Mouse (Mus musculus) MEL (cell line): Measurements from ENCODE around the gene Per1. TPM values are rescaled to one million over a fixed set of nuclear protein-coding genes. Genes with fewer than 3 reads are reported as not detected.

Experiments used
- DNase-seq: peaks from one replicate; pipeline ENCODE4 v3.0.0; 2011; ENCODE audit warnings: low read depth, low spot score
- H3K27ac ChIP-seq: 2 replicates; pipeline ENCODE4 v1.5.1; 2012; ENCODE audit warnings: low read depth, mild to moderate bottlenecking, control low read depth, low read length, moderate library complexity; ENCODE audit not compliant: control insufficient read depth
- H3K27me3 ChIP-seq, 2 experiments: fragments of 150-350 bp in 1 of 2; sonication (generic) in 1 of 2; 2 replicates each; pipeline ENCODE4 v1.6.1; 2012; ENCODE audit warnings: low read length in 2 of 2, mild to moderate bottlenecking in 2 of 2, improper control_type of control experiment in 1 of 2, moderate library complexity in 1 of 2; ENCODE audit not compliant: insufficient read depth in 2 of 2, control insufficient read depth in 1 of 2
- H3K36me3 ChIP-seq, 2 experiments: 2 replicates each; pipeline ENCODE4 v1.6.1; 2012 to 2014; ENCODE audit warnings: low read length in 2 of 2, improper control_type of control experiment in 1 of 2, inconsistent platforms in 1 of 2, mild to moderate bottlenecking in 1 of 2; ENCODE audit not compliant: insufficient read depth in 2 of 2, control insufficient read depth in 1 of 2
- H3K4me1 ChIP-seq, 2 experiments: fragments of 150-350 bp in 1 of 2; sonication (generic) in 1 of 2; 2 replicates each; pipeline ENCODE4 v1.6.1; 2012; ENCODE audit warnings: low read length in 2 of 2, improper control_type of control experiment in 1 of 2, mild to moderate bottlenecking in 1 of 2; ENCODE audit not compliant: insufficient read depth in 2 of 2, control insufficient read depth in 1 of 2
- H3K4me3 ChIP-seq, 2 experiments: fragments of 150-350 bp in 1 of 2; sonication (generic) in 1 of 2; 2 replicates each; pipeline ENCODE4 v1.5.1; 2012; ENCODE audit warnings: low read depth in 2 of 2, low read length in 2 of 2, mild to moderate bottlenecking in 2 of 2, moderate library complexity in 2 of 2, control low read depth in 1 of 2, improper control_type of control experiment in 1 of 2; ENCODE audit not compliant: control insufficient read depth in 1 of 2, insufficient read depth in 1 of 2
- H3K79me2 ChIP-seq: 2 replicates; pipeline ENCODE4 v1.6.1; 2012; ENCODE audit warnings: mild to moderate bottlenecking, low read length, moderate library complexity; ENCODE audit not compliant: control insufficient read depth, poor library complexity, insufficient read depth
- H3K9ac ChIP-seq: 2 replicates; pipeline ENCODE4 v1.6.1; 2012; ENCODE audit warnings: low read depth, mild to moderate bottlenecking, control low read depth, low read length, moderate library complexity; ENCODE audit not compliant: control insufficient read depth, poor library complexity, severe bottlenecking
- H3K9me3 ChIP-seq: fragments of 150-350 bp; sonication (generic); replicated peaks from 2 replicates; pipeline ENCODE4 v1.6.1; 2012; ENCODE audit warnings: mild to moderate bottlenecking, low read length, improper control_type of control experiment, moderate library complexity; ENCODE audit not compliant: insufficient read depth
- BHLHE40 ChIP-seq: IDR thresholded peaks from 2 replicates; pipeline ENCODE4 v1.6.1; 2012; ENCODE audit warnings: low read depth, mild to moderate bottlenecking, inconsistent platforms, low read length, improper control_type of control experiment, borderline replicate concordance
- CHD2 ChIP-seq: IDR thresholded peaks from 2 replicates; pipeline ENCODE4 v1.6.1; 2011; ENCODE audit warnings: low read length, improper control_type of control experiment
- ETS1 ChIP-seq: IDR thresholded peaks from 2 replicates; pipeline ENCODE4 v1.6.1; 2012; ENCODE audit warnings: low read depth, mild to moderate bottlenecking, inconsistent platforms, low read length, improper control_type of control experiment, moderate library complexity
- GATA1 ChIP-seq: IDR thresholded peaks from 2 replicates; pipeline ENCODE4 v1.6.1; 2011; ENCODE audit warnings: low read depth, low read length, improper control_type of control experiment
- JUND ChIP-seq: IDR thresholded peaks from 2 replicates; pipeline ENCODE4 v1.6.1; 2011; ENCODE audit warnings: low read depth, mild to moderate bottlenecking, improper control_type of control experiment, low read length
- KAT2A ChIP-seq: conservative IDR thresholded peaks from 2 replicates; pipeline ENCODE4 v1.6.1; 2012; ENCODE audit warnings: low read depth, low read length, improper control_type of control experiment, inconsistent platforms
- MAZ ChIP-seq: IDR thresholded peaks from 2 replicates; pipeline ENCODE4 v1.6.1; 2012; ENCODE audit warnings: low read depth, mild to moderate bottlenecking, inconsistent platforms, low read length, improper control_type of control experiment
- MEF2A ChIP-seq: IDR thresholded peaks from 2 replicates; pipeline ENCODE4 v1.6.1; 2014; ENCODE audit warnings: low read depth, mild to moderate bottlenecking, inconsistent platforms, low read length, improper control_type of control experiment; ENCODE audit not compliant: poor library complexity, insufficient replicate concordance, severe bottlenecking; ENCODE audit errors: extremely low read depth
- MXI1 ChIP-seq: IDR thresholded peaks from 2 replicates; pipeline ENCODE4 v1.6.1; 2011; ENCODE audit warnings: mild to moderate bottlenecking, low read depth, low read length, improper control_type of control experiment
- NELFE ChIP-seq: IDR thresholded peaks from 2 replicates; pipeline ENCODE4 v1.6.1; 2011; ENCODE audit warnings: low read depth, low read length, improper control_type of control experiment
- NRF1 ChIP-seq: IDR thresholded peaks from 2 replicates; pipeline ENCODE4 v1.6.1; 2014; ENCODE audit warnings: low read depth, mild to moderate bottlenecking, inconsistent platforms, low read length, improper control_type of control experiment, moderate library complexity; ENCODE audit not compliant: poor library complexity, insufficient read depth, severe bottlenecking
- POLR2AphosphoS5 ChIP-seq: IDR thresholded peaks from 2 replicates; pipeline ENCODE4 v1.6.1; 2012; ENCODE audit warnings: low read depth, borderline replicate concordance, mild to moderate bottlenecking, inconsistent platforms, low read length, moderate library complexity, mixed read lengths
- SMC3 ChIP-seq: IDR thresholded peaks from 2 replicates; pipeline ENCODE4 v1.6.1; 2011; ENCODE audit warnings: low read depth, low read length, improper control_type of control experiment
- TAL1 ChIP-seq: IDR thresholded peaks from 2 replicates; pipeline ENCODE4 v1.6.1; 2012; ENCODE audit warnings: mild to moderate bottlenecking, inconsistent platforms, low read length, moderate library complexity, mixed read lengths
- TBP ChIP-seq: IDR thresholded peaks from 2 replicates; pipeline ENCODE4 v1.8.0; 2011; ENCODE audit warnings: low read depth, low read length, improper control_type of control experiment
- TCF12 ChIP-seq: IDR thresholded peaks from 2 replicates; pipeline ENCODE4 v1.6.1; 2014; ENCODE audit warnings: low read depth, mild to moderate bottlenecking, inconsistent platforms, low read length, improper control_type of control experiment, moderate library complexity
- UBTF ChIP-seq: IDR thresholded peaks from 2 replicates; pipeline ENCODE4 v1.6.1; 2012; ENCODE audit warnings: low read depth, mild to moderate bottlenecking, inconsistent platforms, low read length, improper control_type of control experiment, moderate library complexity, borderline replicate concordance; ENCODE audit not compliant: insufficient read depth
- USF2 ChIP-seq, 2 experiments: IDR thresholded peaks; 2 replicates each; pipeline ENCODE4 v1.6.1; 2011 to 2012; ENCODE audit warnings: improper control_type of control experiment in 2 of 2, low read length in 2 of 2, borderline replicate concordance in 1 of 2, inconsistent platforms in 1 of 2, low read depth in 1 of 2, mild to moderate bottlenecking in 1 of 2; ENCODE audit not compliant: insufficient read depth in 1 of 2
- ZKSCAN1 ChIP-seq: IDR thresholded peaks from 2 replicates; pipeline ENCODE4 v1.6.1; 2012; ENCODE audit warnings: low read depth, mild to moderate bottlenecking, inconsistent platforms, low read length, improper control_type of control experiment, moderate library complexity
- ZMIZ1 ChIP-seq: IDR thresholded peaks from 2 replicates; pipeline ENCODE4 v1.6.1; 2012; ENCODE audit warnings: low read depth, mild to moderate bottlenecking, inconsistent platforms, low read length, improper control_type of control experiment, moderate library complexity
- polyA plus RNA-seq, 2 experiments: library from polyadenylated mRNA; stranded (reverse) in 1 of 2; unstranded in 1 of 2; fragments of >175 nt in 1 of 2; fragments of >200 nt in 1 of 2; gene quantifications; 2 replicates each; pipeline versions ENCODE4 v1.2.1 to v1.2.4; 2012; ENCODE audit warnings: low replicate concordance in 2 of 2, low read depth in 1 of 2; ENCODE audit not compliant: insufficient read length in 2 of 2, insufficient read depth in 1 of 2, missing spikeins in 1 of 2
- total RNA-seq: library from RNA; depleted of rRNA; stranded (reverse); fragments of 300-350 nt; gene quantifications from 2 replicates; pipeline ENCODE4 v1.2.3, GENCODE M21; 2012

Per1 gene
- total and polyA plus RNA-seq, 3 experiments: 4.5 to 34.9 TPM; not detected in 1

- Histone ChIP-seq H3K27me3 (no peaks in the 10 kb centered on the region; a peak in 3 of 4 replicates), H3K36me3 (peaks cover 0 to 3% of the 10 kb centered on the region in 2 experiments; a peak in 1 of 4 replicates), H3K4me1 (peaks cover 0 to 12% of the 10 kb centered on the region in 2 experiments; a peak in 3 of 4 replicates), H3K9me3 (no peaks in the 10 kb centered on the region), H3K9ac (no peak overlapping the region), H3K27ac (no peak overlapping the region), H3K4me3 (no peak overlapping the region), H3K79me2 (no peaks in the 10 kb centered on the region)
- no peak for DNase-seq
- TF ChIP-seq CHD2: no peak
- TF ChIP-seq ZKSCAN1: no peak
- TF ChIP-seq ZMIZ1: no peak
- no peak for TF ChIP-seq ETS1
- no peak for TF ChIP-seq NRF1
- TF ChIP-seq POLR2AphosphoS5: no peak
- no peak for TF ChIP-seq GATA1
- TF ChIP-seq MAZ: no peak
- TF ChIP-seq USF2 (IDR thresholded peaks at IDR 0.05; ENCODE audit: borderline replicate concordance in 1 of 2, insufficient read depth in 1 of 2, low read depth in 1 of 2, low read length in 2 of 2): no peak
- TF ChIP-seq TBP: no peak
- no peak for TF ChIP-seq NELFE
- no peak for TF ChIP-seq MEF2A
- TF ChIP-seq MXI1: no peak
- TF ChIP-seq BHLHE40: no peak
- no peak for TF ChIP-seq TCF12
- TF ChIP-seq JUND: no peak
These were observed 13.4 kb upstream of the Per1 start for GRCm38 (mm10) chr11:69081613-69082012.

DNA sequence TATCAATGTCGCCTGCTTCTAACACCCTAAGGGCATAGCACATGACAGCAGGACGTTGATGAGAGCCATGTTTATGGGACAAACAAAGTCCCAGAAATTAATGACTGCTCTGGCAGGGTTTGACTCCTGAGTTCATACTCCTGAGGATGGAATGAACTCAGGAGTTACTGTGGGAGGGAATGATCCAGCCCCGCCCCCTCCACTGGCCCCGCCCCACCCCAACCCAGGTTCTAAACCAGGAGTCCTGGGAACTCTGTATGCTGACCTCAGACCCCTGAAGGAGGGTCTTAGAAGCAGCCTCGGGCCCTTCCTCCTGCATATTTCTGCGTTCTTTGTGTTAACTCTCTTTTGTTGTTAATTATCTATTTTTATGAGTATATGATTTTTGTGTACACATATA is 9.4 kb upstream of the Per1 start:
- Histone ChIP-seq H3K9ac (no peak overlapping the region), H3K4me1 (peaks cover 3 to 16% of the 10 kb centered on the region in 2 experiments; a peak in 3 of 4 replicates)
- DNase-seq: no peak

More for the DNA sequence above, 9.4 kb upstream of the Per1 start:
- TF ChIP-seq TAL1: no peak
- TF ChIP-seq KAT2A: no peak
- no peak for TF ChIP-seq GATA1
- TF ChIP-seq UBTF: no peak
- no peak for TF ChIP-seq SMC3
- Histone ChIP-seq H3K27me3 (no peaks in the 10 kb centered on the region; a peak in 3 of 4 replicates), H3K9me3 (no peaks in the 10 kb centered on the region), H3K36me3 (peaks cover 2 to 5% of the 10 kb centered on the region in 2 experiments; a peak in 2 of 4 replicates), H3K27ac (no peak overlapping the region), H3K79me2 (peaks cover 17% of the 10 kb centered on the region), H3K4me3 (no peak overlapping the region)
